Comparison of ENCODE assay signal across 12 mouse cellular contexts in the genomic region with DNA sequence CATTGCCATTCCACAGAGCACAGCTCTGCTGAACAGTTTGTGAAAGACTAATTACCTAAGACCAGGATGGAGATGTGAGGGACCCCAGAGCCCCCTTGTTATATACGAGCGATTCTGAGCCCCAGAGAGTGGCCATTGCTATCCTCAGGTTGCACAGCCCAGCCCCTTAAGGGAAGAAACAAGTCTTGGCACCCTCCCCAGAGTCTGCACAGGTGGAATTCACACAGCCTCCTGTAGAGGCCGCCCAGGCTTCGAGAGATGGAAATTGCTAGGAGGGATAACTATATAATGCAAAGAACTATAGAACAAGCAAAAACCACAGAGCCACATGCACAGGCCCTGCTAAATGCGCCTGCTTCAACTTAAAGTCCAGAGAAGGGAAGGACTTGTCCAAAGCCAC.
DNase-seq lines count a peak whose midpoint lies in the region; ATAC-seq and TF ChIP-seq lines count a peak whose summit lies in the region.
"Had no signal": no experiment of that assay in that cellular context is flagged by ENCODE, and none has a peak within 500 bp of the region (broad histone marks: within the 10 kb centered on the region; RNA-seq: fewer than 3 reads in every experiment).

No protein-coding gene starts in this region.

- H3K9ac ChIP-seq in embryonic facial prominence, embryonic 11.5 days (replicated peaks; ENCODE audit: low read length): no peak overlapping the region
- no peak overlapping the region for H3K9ac ChIP-seq in hindbrain, embryonic 14.5 days
- H3K9ac ChIP-seq: embryonic facial prominence, embryonic 13.5 days; neural tube, embryonic 12.5 days had no signal

- no peaks in the 10 kb centered on the region for H3K27me3 ChIP-seq in embryonic facial prominence, embryonic 11.5 days (ENCODE audit: control insufficient read depth, insufficient read depth, low read length)
- no peaks in the 10 kb centered on the region for H3K27me3 ChIP-seq in embryonic facial prominence, embryonic 10.5 days (replicated peaks; ENCODE audit: low read depth, poor library complexity, severe bottlenecking)
- no peaks in the 10 kb centered on the region for H3K27me3 ChIP-seq in hindbrain, embryonic 14.5 days (ENCODE audit: control insufficient read depth, insufficient read depth, low read length)
- H3K27me3 ChIP-seq: embryonic facial prominence, embryonic 13.5 days; neural tube, embryonic 12.5 days had no signal

- H3K4me3 ChIP-seq in embryonic facial prominence, embryonic 11.5 days (ENCODE audit: low read depth, low read length): no peak overlapping the region
- no peak overlapping the region for H3K4me3 ChIP-seq in embryonic facial prominence, embryonic 10.5 days
- H3K4me3 ChIP-seq in left cerebral cortex, adult 2 months: no peak overlapping the region
- H3K4me3 ChIP-seq in hindbrain, embryonic 14.5 days (replicated peaks; ENCODE audit: low read length): no peak overlapping the region
- H3K4me3 ChIP-seq: embryonic facial prominence, embryonic 13.5 days; neural tube, embryonic 12.5 days had no signal

- H3K27ac ChIP-seq in embryonic facial prominence, embryonic 11.5 days (replicated peaks; ENCODE audit: low read depth, low read length): no peak overlapping the region
- no peak overlapping the region for H3K27ac ChIP-seq in embryonic facial prominence, embryonic 10.5 days (replicated peaks)
- H3K27ac ChIP-seq in left cerebral cortex, adult 2 months: no peak overlapping the region
- H3K27ac ChIP-seq in hindbrain, embryonic 14.5 days: no peak overlapping the region
- H3K27ac ChIP-seq: embryonic facial prominence, embryonic 13.5 days; neural tube, embryonic 12.5 days had no signal

- H3K36me3 ChIP-seq in embryonic facial prominence, embryonic 11.5 days (replicated peaks; ENCODE audit: control insufficient read depth, insufficient read depth, low read depth, low read length): no peaks in the 10 kb centered on the region
- H3K36me3 ChIP-seq in embryonic facial prominence, embryonic 10.5 days (replicated peaks): no peaks in the 10 kb centered on the region
- H3K36me3 ChIP-seq in hindbrain, embryonic 14.5 days (replicated peaks; ENCODE audit: control insufficient read depth, insufficient read depth): no peaks in the 10 kb centered on the region
- H3K36me3 ChIP-seq: embryonic facial prominence, embryonic 13.5 days; neural tube, embryonic 12.5 days had no signal

- TF ChIP-seq CTCF in left cerebral cortex, adult 2 months (IDR thresholded peaks at IDR 0.05): peak; percentile 46

- ATAC-seq in embryonic facial prominence, embryonic 11.5 days (replicated peaks; ENCODE audit: insufficient number of reproducible peaks, low FRiP score, low TSS enrichment, low read depth): no peak
- no peak for ATAC-seq in hindbrain, embryonic 14.5 days (ENCODE audit: low FRiP score)
- ATAC-seq: inflammation-experienced regulatory T-cells, adult 6 months had no signal

- H3K4me2 ChIP-seq in embryonic facial prominence, embryonic 11.5 days (ENCODE audit: low read depth, low read length): no peak overlapping the region
- H3K4me2 ChIP-seq in hindbrain, embryonic 14.5 days (replicated peaks): no peak overlapping the region
- H3K4me2 ChIP-seq: embryonic facial prominence, embryonic 13.5 days; neural tube, embryonic 12.5 days had no signal

- no peaks in the 10 kb centered on the region for H3K9me3 ChIP-seq in embryonic facial prominence, embryonic 11.5 days (replicated peaks; ENCODE audit: control insufficient read depth, low read length)
- no peaks in the 10 kb centered on the region for H3K9me3 ChIP-seq in embryonic facial prominence, embryonic 10.5 days
- H3K9me3 ChIP-seq in hindbrain, embryonic 14.5 days (ENCODE audit: control insufficient read depth, low read length): no peaks in the 10 kb centered on the region
- H3K9me3 ChIP-seq: embryonic facial prominence, embryonic 13.5 days; neural tube, embryonic 12.5 days had no signal

- WGBS in embryonic facial prominence, embryonic 11.5 days: 65% methylated on average over 5 of the region's 5 CpGs
- 63% methylated on average over 5 of the region's 5 CpGs for WGBS in embryonic facial prominence, embryonic 10.5 days
- 75% methylated on average over 5 of the region's 5 CpGs for WGBS in hindbrain, embryonic 14.5 days

- DNase-seq in embryonic facial prominence, embryonic 11.5 days (ENCODE audit: low spot score): peak; percentile 32
- no peak for DNase-seq in embryonic facial prominence, embryonic 10.5 days (ENCODE audit: low spot score)
- DNase-seq in left cerebral cortex, adult 2 months (ENCODE audit: extremely low spot score in 1 of 2, low spot score in 2 of 2): peak in 1 of 2 experiments; percentile 34
- DNase-seq in left cerebral cortex, adult 11 months (ENCODE audit: low spot score): no peak
- DNase-seq in adipocyte (ENCODE audit: low spot score): peak; percentile 12
- DNase-seq in left cerebral cortex, postnatal 4 days: peak; percentile 12
- no peak for DNase-seq in B cell, adult 2 months
- DNase-seq in hindbrain, embryonic 14.5 days (ENCODE audit: low spot score): no peak
- DNase-seq: gastrocnemius, postnatal 36 days had no signal

- H3K4me1 ChIP-seq in embryonic facial prominence, embryonic 11.5 days (ENCODE audit: control insufficient read depth, insufficient read depth, low read length): no peaks in the 10 kb centered on the region
- H3K4me1 ChIP-seq in embryonic facial prominence, embryonic 10.5 days: no peaks in the 10 kb centered on the region
- H3K4me1 ChIP-seq in hindbrain, embryonic 14.5 days (replicated peaks; ENCODE audit: control insufficient read depth, insufficient read depth, low read length): no peaks in the 10 kb centered on the region
- H3K4me1 ChIP-seq: embryonic facial prominence, embryonic 13.5 days; neural tube, embryonic 12.5 days had no signal

- intact Hi-C loops in left cerebral cortex, adult 2 months (cut with DNase I): no loop called here
- intact Hi-C loops in left cerebral cortex, postnatal 4 days (cut with DNase I): no loop called here

Comparison
In these comparisons a context has a peak if more than half of its experiments do, and no peak if none do; other contexts are left out.
1. DNase-seq: peak in embryonic facial prominence, embryonic 11.5 days (single experiment), adipocyte (single experiment) and left cerebral cortex, postnatal 4 days (single experiment); none in embryonic facial prominence, embryonic 10.5 days (single experiment), left cerebral cortex, adult 11 months (single experiment), B cell, adult 2 months (0 of 2) and hindbrain, embryonic 14.5 days (single experiment).